In the genomic region with DNA sequence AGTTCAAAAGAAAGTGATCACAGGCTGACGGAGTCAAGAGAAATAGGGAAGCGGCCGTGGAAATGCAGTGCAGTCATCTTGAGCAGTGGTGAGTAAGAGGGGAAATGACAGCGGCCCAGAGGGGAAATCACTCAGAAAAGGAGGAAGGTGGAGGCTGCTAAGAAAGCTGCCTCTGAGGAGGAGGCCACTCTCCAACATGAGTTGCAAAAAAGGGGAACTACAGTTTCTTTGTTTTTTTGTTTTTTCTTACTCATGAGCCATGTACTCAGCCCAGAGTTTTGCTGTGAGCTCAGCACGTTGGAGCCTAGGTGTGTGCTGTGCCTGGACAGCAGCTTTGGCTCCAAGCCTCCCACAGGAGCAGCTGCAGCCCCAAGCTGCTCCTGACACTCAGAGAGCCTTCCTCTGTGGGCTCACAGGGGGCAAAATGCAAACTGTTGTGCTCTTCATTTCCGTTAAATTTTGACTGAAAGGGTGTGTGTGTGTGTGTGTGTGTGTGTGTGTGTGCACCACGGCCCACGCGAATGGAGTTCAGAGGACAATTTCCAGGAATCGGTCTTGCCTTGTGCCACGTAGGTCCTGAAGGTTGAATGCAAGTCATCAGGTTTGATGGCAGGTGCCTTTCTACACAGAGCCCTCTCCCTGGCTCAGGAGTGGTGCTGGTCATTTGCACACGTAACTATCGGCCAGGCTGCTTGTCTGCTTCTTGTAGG, we compare ENCODE assay signal across 7 mouse cellular contexts. TPM values are rescaled to one million over a fixed set of nuclear protein-coding genes. Genes with fewer than 3 reads are reported as not detected.
DNase-seq lines count a peak whose midpoint lies in the region; ATAC-seq lines count a peak whose summit lies in the region.

No protein-coding gene starts in this region.

- ATAC-seq in granulocyte monocyte progenitor cell, adult 5-6 weeks (replicated peaks; ENCODE audit: poor library complexity, severe bottlenecking), result peak; percentile 77
- ATAC-seq in megakaryocyte, adult 5-6 weeks (ENCODE audit: poor library complexity, severe bottlenecking), result peak; percentile 79
- no peak for ATAC-seq in erythroblast, adult 5-6 weeks (replicated peaks; ENCODE audit: low FRiP score, poor library complexity, severe bottlenecking)

- peak; percentile 27 for DNase-seq in retina, postnatal 1 day
- DNase-seq in retina, embryonic 14.5 days (ENCODE audit: low spot score), result no peak
- no peak for DNase-seq in embryo, embryonic 10.5 days (ENCODE audit: low spot score)
- no peak for DNase-seq in testis, postnatal 10 days (ENCODE audit: low spot score)

RNA-seq across cellular contexts. Expression of a gene that starts 7.7 kb away (rescaled TPM):
- total RNA-seq in granulocyte monocyte progenitor cell, adult 5-6 weeks (2014; fragmentation: Nextera tagmentation), result 0.41 and 0.64 TPM in 2 replicates
- 0.93 and 1.4 TPM in 2 replicates for total RNA-seq in granulocyte monocyte progenitor cell, adult 5-6 weeks (2017)
- total RNA-seq in megakaryocyte, adult 5-6 weeks (2015), result 4.0 TPM in 2 replicates
- total RNA-seq in megakaryocyte, adult 5-6 weeks (2017), result 3.6 and 5.3 TPM in 2 replicates
- 1.0 and 2.5 TPM in 2 replicates for total RNA-seq in erythroblast, adult 5-6 weeks (2015; ENCODE audit: low replicate concordance)
- 0.56 and 1.3 TPM in 2 replicates for total RNA-seq in erythroblast, adult 5-6 weeks (2017; ENCODE audit: low replicate concordance)

RNA-seq across cellular contexts. Expression of a gene that starts 30.8 kb away (rescaled TPM):
- total RNA-seq in granulocyte monocyte progenitor cell, adult 5-6 weeks (2014; fragmentation: Nextera tagmentation), result 21.5 and 32.6 TPM in 2 replicates
- total RNA-seq in granulocyte monocyte progenitor cell, adult 5-6 weeks (2017), result 33.3 and 38.9 TPM in 2 replicates
- total RNA-seq in megakaryocyte, adult 5-6 weeks (2015), result 18.5 and 19.7 TPM in 2 replicates
- 34.4 and 39.7 TPM in 2 replicates for total RNA-seq in megakaryocyte, adult 5-6 weeks (2017)
- 5.6 and 10.0 TPM in 2 replicates for total RNA-seq in erythroblast, adult 5-6 weeks (2015; ENCODE audit: low replicate concordance)
- 6.3 and 7.5 TPM in 2 replicates for total RNA-seq in erythroblast, adult 5-6 weeks (2017; ENCODE audit: low replicate concordance)

RNA-seq across cellular contexts. Expression of a gene that starts 30.9 kb away (rescaled TPM):
- 18.5 and 36.9 TPM in 2 replicates for total RNA-seq in granulocyte monocyte progenitor cell, adult 5-6 weeks (2014; fragmentation: Nextera tagmentation)
- 64.5 and 80.8 TPM in 2 replicates for total RNA-seq in granulocyte monocyte progenitor cell, adult 5-6 weeks (2017)
- 46.6 and 51.4 TPM in 2 replicates for total RNA-seq in megakaryocyte, adult 5-6 weeks (2015)
- 79.4 and 81.0 TPM in 2 replicates for total RNA-seq in megakaryocyte, adult 5-6 weeks (2017)
- total RNA-seq in erythroblast, adult 5-6 weeks (2015; ENCODE audit: low replicate concordance), result 15.7 and 23.2 TPM in 2 replicates
- total RNA-seq in erythroblast, adult 5-6 weeks (2017; ENCODE audit: low replicate concordance), result 31.3 and 38.8 TPM in 2 replicates

RNA-seq across cellular contexts. Expression of a gene that starts 39.1 kb away (rescaled TPM):
- 44.7 and 59.2 TPM in 2 replicates for total RNA-seq in granulocyte monocyte progenitor cell, adult 5-6 weeks (2014; fragmentation: Nextera tagmentation)
- total RNA-seq in granulocyte monocyte progenitor cell, adult 5-6 weeks (2017), result 147 and 160 TPM in 2 replicates
- total RNA-seq in megakaryocyte, adult 5-6 weeks (2015), result 49.3 and 54.0 TPM in 2 replicates
- total RNA-seq in megakaryocyte, adult 5-6 weeks (2017), result 190 and 209 TPM in 2 replicates
- total RNA-seq in erythroblast, adult 5-6 weeks (2015; ENCODE audit: low replicate concordance), result 18.3 and 24.7 TPM in 2 replicates
- 59.5 and 80.9 TPM in 2 replicates for total RNA-seq in erythroblast, adult 5-6 weeks (2017; ENCODE audit: low replicate concordance)

RNA-seq across cellular contexts. Expression of a gene that starts 55.9 kb away (rescaled TPM):
- total RNA-seq in granulocyte monocyte progenitor cell, adult 5-6 weeks (2014; fragmentation: Nextera tagmentation), result 3.9 and 4.8 TPM in 2 replicates
- 1.4 and 2.8 TPM in 2 replicates for total RNA-seq in granulocyte monocyte progenitor cell, adult 5-6 weeks (2017)
- total RNA-seq in megakaryocyte, adult 5-6 weeks (2015), result 3.4 TPM in 2 replicates
- 1.5 and 2.3 TPM in 2 replicates for total RNA-seq in megakaryocyte, adult 5-6 weeks (2017)
- 102 and 114 TPM in 2 replicates for total RNA-seq in erythroblast, adult 5-6 weeks (2015; ENCODE audit: low replicate concordance)
- total RNA-seq in erythroblast, adult 5-6 weeks (2017; ENCODE audit: low replicate concordance), result 96.2 and 117 TPM in 2 replicates
